ENCODE assay signal across 27 mouse cellular contexts in genomic region chr3:44468078-44468477, GRCm38 (mm10).
DNase-seq lines count a peak whose midpoint lies in the region; ATAC-seq lines count a peak whose summit lies in the region.
"Had no signal": no experiment of that assay in that cellular context is flagged by ENCODE, and none has a peak within 500 bp of the region (broad histone marks: within the 10 kb centered on the region; RNA-seq: fewer than 3 reads in every experiment).

No protein-coding gene starts in this region.

- H3K4me3 ChIP-seq in kidney, embryonic 14.5 days (ENCODE audit: low read length) = no peak overlapping the region
- H3K4me3 ChIP-seq: embryonic facial prominence, embryonic 13.5 days; embryonic facial prominence, embryonic 15.5 days; erythroblast, embryonic 14.5 days; forebrain, embryonic 10.5 days; forebrain, embryonic 12.5 days had no signal

- H3K36me3 ChIP-seq in kidney, embryonic 14.5 days (ENCODE audit: control insufficient read depth, insufficient read depth, low read length) = no peaks in the 10 kb centered on the region
- H3K36me3 ChIP-seq: embryonic facial prominence, embryonic 13.5 days; embryonic facial prominence, embryonic 15.5 days; forebrain, embryonic 10.5 days; forebrain, embryonic 12.5 days; G1E had no signal

- H3K9me3 ChIP-seq in kidney, embryonic 14.5 days (ENCODE audit: control insufficient read depth, low read length) = no peaks in the 10 kb centered on the region
- H3K9me3 ChIP-seq: embryonic facial prominence, embryonic 13.5 days; embryonic facial prominence, embryonic 15.5 days; forebrain, embryonic 10.5 days; forebrain, embryonic 12.5 days had no signal

- no peak overlapping the region for H3K4me2 ChIP-seq in kidney, embryonic 14.5 days (replicated peaks; ENCODE audit: low read depth, low read length)
- H3K4me2 ChIP-seq: embryonic facial prominence, embryonic 13.5 days; embryonic facial prominence, embryonic 15.5 days; forebrain, embryonic 12.5 days had no signal

- H3K27me3 ChIP-seq in kidney, embryonic 14.5 days (ENCODE audit: control insufficient read depth, insufficient read depth, low read length) = no peaks in the 10 kb centered on the region
- H3K27me3 ChIP-seq: CH12.LX; embryonic facial prominence, embryonic 13.5 days; embryonic facial prominence, embryonic 15.5 days; forebrain, embryonic 12.5 days; Patski had no signal

- no peaks in the 10 kb centered on the region for H3K4me1 ChIP-seq in kidney, embryonic 14.5 days (ENCODE audit: control insufficient read depth, insufficient read depth, low read length)
- H3K4me1 ChIP-seq: embryonic facial prominence, embryonic 13.5 days; embryonic facial prominence, embryonic 15.5 days; forebrain, embryonic 10.5 days; forebrain, embryonic 12.5 days had no signal

- no peak overlapping the region for H3K27ac ChIP-seq in kidney, embryonic 14.5 days (ENCODE audit: low read depth, low read length)
- H3K27ac ChIP-seq: embryonic facial prominence, embryonic 13.5 days; embryonic facial prominence, embryonic 15.5 days; forebrain, embryonic 10.5 days; forebrain, embryonic 12.5 days had no signal

- 23% methylated on average over 3 of the region's 3 CpGs for WGBS in kidney, embryonic 14.5 days

- ATAC-seq in kidney, embryonic 14.5 days (ENCODE audit: low FRiP score, low TSS enrichment) = peak; percentile 62; the same call in 1 of the 2 replicates
- ATAC-seq in monocyte, adult 5-6 weeks (replicated peaks; ENCODE audit: insufficient number of reproducible peaks, low FRiP score, low TSS enrichment, poor library complexity, severe bottlenecking) = no peak
- ATAC-seq: activated CD4-positive, CD25-positive, alpha-beta regulatory T cell, adult 4 months; CD4-positive, CD25-positive, alpha-beta regulatory T cell, adult 4 months; forebrain, embryonic 14.5 days; forebrain, embryonic 16.5 days; Patski had no signal

- peak; percentile 1 for DNase-seq in embryo, embryonic 11 days
- no peak for DNase-seq in embryo, embryonic 10 days (ENCODE audit: low spot score)
- DNase-seq in kidney, postnatal 36 days = no peak
- DNase-seq: adrenal gland, adult 8-10 months; adrenal gland, postnatal 14 days; adrenal gland, postnatal 36 days; B cell, adult 2 months; cerebellum, adult 11 months; cerebellum, adult 18-20 months; cerebellum, adult 8-10 months; cerebellum, adult 9-11 months; cerebellum, postnatal 14 days; cerebellum, postnatal 36 days had no signal

- no peak overlapping the region for H3K9ac ChIP-seq in kidney, embryonic 14.5 days (ENCODE audit: low read depth, low read length)
- H3K9ac ChIP-seq: embryonic facial prominence, embryonic 13.5 days; embryonic facial prominence, embryonic 15.5 days; forebrain, embryonic 12.5 days had no signal
